Mouse (Mus musculus) liver, adult 2 months (tissue): ENCODE results near the gene Pkd1l2.

ENCODE experiments used
- CTCF ChIP-seq: fragments of 200-500 bp; IDR thresholded peaks from 2 replicates; pipeline ENCODE4 v1.5.1; 2011; ENCODE audit warnings: low read depth, low read length, control low read depth
- POLR2A ChIP-seq: fragments of 200-500 bp; IDR thresholded peaks from 2 replicates; pipeline ENCODE4 v1.6.1; 2011; ENCODE audit warnings: low read length, control low read depth; ENCODE audit not compliant: insufficient read depth; ENCODE audit errors: extremely low read depth

GRCm38 (mm10) chr8:117107533-117107932 is 25.3 kb upstream of the Pkd1l2 start:
- TF ChIP-seq CTCF (peak; percentile 85), POLR2A (no peak)
